Mouse (Mus musculus): Measurements from ENCODE around the gene Tubgcp5. TPM values are rescaled to one million over a fixed set of nuclear protein-coding genes. Genes with fewer than 3 reads are reported as not detected.

The Tubgcp5 gene
- total RNA-seq (2022), result 10 to 100 TPM; 21.7 to 31.7 (median 25.2) TPM

- peak; percentile 97 for DNase-seq
Observed at GRCm38 (mm10) chr7:55793952-55794603, at the start of gene Tubgcp5. Gene Tubgcp5, plus strand, starts transcription at chr7:55794154.

- DNase-seq, result no peak
Observed at GRCm38 (mm10) chr7:55744566-55745220, 49.3 kb upstream of the Tubgcp5 start.

GRCm38 (mm10) chr7:55750841-55751240 lies 43.1 kb upstream of the Tubgcp5 start:
- peak; percentile 28 for DNase-seq

DNA sequence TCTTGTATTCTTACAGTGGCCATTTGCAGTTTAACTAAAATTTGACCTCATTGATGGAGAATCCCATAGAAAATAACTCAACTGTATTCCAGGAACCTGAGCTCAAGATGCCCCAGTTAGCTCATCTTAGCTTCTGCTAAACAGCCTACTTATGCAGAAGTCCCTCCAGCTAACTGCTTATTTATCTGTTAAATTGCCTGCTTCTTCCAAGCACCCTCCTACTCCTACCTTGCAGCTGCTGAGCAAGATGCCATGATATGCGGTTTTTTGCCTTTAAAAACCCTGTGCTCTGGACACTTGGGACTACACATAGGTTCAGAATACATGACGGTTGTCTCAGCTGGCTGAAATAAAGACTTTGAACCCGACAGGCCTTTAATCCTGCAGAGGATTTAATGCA lies 34.6 kb upstream of the Tubgcp5 start:
- DNase-seq, result no peak

GRCm38 (mm10) chr7:55767926-55768325 lies 26.0 kb upstream of the Tubgcp5 start, which contains the start of gene Siglech:
Gene Siglech, plus strand, starts transcription at chr7:55768178.
- no peak for DNase-seq

DNA sequence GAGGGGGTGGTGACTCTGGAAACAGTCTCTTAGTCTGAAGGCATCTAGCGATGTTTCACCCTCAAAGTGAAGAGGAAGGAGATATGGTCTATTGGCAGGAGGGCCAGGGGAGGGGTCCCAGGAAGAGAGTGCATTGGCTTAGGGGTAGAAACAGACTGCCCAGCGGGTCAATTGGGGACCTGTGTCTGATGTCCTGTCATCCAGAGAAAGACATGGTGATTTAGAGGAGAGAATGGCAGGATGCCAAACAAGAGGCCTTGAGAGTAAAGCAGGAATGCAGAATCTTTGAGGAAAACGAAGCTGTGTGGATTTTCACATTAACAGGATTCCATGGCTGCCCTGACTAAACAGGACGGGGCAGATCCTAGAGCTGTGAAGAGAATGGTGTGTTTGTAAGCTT lies 13.9 kb upstream of the Tubgcp5 start:
- DNase-seq, result no peak

DNA sequence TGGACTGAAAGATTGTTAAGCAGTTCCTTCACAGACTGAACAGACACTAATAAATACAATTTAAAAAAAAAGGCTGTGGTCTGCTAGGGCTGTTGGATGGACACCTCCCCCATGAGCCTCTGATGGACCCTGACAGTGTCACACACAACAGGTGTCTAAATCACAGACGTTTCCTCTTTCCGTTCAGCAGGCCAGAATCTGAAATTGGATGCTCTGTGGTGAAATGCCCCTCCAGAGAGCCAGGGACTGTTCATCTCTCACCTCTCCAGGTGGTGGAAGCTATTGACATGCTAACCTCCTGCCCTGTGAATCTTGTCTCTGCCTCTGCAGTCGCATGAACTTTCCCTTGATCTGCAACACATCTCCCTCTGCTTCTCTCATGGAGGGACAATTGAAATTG lies 11.5 kb upstream of the Tubgcp5 start:
- DNase-seq, result no peak

GRCm38 (mm10) chr7:55784580-55784979 lies 9.4 kb upstream of the Tubgcp5 start:
- DNase-seq, result no peak

DNA sequence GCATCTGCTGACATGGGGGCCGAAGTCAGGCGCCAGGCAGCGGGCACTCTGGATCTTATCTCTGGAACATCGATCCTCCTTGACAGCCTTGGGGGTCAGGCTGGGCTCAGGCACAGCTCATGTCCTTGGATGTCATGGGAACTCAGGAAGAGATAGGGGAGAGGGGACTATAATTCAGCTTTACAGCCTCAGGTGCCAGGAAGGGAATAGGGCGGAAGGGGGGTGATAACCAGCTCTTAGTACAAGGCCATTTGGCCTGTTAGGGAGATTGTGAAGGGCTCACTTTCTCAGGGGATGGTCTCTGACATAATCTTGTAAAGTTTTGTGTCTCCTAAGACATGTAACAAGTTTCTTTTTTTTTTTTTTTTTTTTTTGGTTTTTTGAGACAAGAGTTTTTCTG lies 3.4 kb upstream of the Tubgcp5 start:
- peak; percentile 59 for DNase-seq

DNA sequence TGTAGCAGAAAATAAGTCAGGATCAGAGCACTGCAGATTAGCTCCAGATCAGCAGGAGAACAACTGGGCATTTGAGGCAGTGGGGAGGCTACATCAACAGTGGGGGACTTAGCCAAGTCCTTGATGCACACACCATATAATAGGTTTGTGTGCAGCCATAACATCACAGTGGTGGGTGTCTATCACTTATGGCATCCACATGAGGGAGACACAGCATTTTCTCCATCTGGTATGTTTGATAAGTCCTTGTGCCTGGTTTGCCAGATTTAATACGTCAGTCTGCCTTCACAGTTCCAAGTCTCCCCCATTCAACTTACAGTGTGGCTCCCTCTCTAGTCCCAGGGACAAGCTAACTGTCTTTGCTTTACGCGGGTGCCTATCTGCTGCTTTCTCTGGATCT lies 1.7 kb upstream of the Tubgcp5 start:
- DNase-seq, result no peak

- no peak for DNase-seq
Observed at GRCm38 (mm10) chr7:55793236-55793951, 560 bp upstream of the Tubgcp5 start.

DNA sequence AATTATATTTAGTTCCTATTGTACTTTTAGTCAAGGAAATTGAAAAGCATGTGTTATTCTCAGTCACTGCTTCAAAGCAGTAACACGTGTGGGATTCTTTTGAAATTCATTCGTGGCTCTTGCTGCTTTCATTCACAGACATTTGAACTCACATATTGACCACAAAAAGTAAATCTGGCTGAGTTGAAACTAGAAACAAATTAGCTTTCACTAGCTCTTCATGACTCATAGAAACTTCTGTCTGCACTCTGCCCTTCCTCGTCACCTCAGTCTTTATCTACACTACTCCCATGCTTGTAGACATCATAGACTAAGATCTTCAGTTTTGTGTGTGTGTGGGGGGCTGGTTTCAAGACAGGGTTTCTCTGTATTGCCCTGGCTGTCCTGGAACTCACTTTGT lies 6.0 kb downstream of the Tubgcp5 start:
- DNase-seq, result no peak

- no peak for DNase-seq
Observed at GRCm38 (mm10) chr7:55809967-55810366, 16.0 kb downstream of the Tubgcp5 start.

DNA sequence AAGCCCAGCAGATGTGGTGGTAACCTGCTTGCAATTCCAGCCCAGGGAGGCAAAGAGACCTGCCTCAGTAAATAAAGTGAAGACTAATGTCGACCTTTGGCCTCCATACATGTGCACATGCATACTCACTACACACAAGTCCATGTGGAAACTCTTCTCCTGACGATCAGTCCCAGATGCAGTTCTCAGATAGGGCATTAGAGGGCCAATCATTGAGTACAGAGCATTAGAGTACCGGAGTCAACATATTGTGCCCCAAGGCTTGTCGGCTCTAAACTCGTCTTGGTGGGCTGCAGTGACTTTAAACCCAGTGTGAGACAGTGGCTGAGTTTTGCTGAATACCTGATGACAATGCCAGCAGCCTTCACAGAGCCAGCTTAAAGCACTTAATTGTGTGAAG lies 30.5 kb downstream of the Tubgcp5 start:
- DNase-seq, result no peak

- no peak for DNase-seq
Observed at GRCm38 (mm10) chr7:55827551-55827950, 33.6 kb downstream of the Tubgcp5 start.

DNA sequence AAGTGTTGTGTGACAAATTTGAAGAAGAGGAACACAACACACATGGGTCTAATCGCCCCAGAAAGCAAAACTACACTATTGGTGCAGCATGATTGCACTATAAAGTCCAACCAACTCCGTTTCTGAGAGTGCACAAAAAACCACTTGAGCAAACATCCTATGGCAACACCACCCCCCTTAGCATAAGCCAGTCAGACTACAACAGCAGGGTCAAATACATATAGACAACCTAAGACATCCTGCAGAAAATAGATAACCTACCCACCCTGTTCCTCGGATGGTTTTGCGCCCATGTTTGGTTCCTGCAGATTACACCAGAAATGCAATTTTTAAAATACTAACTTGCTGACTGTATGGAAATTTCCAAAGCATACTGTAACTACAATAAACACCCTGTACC lies 42.9 kb downstream of the Tubgcp5 start:
- DNase-seq, result no peak

DNA sequence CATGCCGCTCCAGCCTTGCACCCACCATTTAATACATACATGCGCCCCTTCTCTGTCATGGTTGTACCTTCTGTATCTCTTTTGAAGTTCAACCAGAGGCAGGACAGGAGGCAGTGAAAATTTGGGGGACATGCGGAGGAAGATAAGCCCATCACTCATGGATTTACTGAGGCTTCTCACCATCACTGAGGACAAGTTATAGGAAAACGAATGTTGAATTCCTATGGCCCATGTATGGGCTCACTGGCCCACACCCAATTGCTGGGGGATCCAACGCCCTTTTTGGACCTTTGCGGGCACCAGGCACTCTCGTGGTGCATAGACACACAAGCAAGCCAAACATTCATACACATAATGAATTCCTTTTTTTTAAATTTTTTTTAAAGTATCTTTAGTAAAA lies 47.5 kb downstream of the Tubgcp5 start, which contains the start of gene Cyfip1:
TSS of gene Cyfip1 (plus strand) at position 301 of the 400 bp plus-strand sequence.
- DNase-seq, result no peak

DNA sequence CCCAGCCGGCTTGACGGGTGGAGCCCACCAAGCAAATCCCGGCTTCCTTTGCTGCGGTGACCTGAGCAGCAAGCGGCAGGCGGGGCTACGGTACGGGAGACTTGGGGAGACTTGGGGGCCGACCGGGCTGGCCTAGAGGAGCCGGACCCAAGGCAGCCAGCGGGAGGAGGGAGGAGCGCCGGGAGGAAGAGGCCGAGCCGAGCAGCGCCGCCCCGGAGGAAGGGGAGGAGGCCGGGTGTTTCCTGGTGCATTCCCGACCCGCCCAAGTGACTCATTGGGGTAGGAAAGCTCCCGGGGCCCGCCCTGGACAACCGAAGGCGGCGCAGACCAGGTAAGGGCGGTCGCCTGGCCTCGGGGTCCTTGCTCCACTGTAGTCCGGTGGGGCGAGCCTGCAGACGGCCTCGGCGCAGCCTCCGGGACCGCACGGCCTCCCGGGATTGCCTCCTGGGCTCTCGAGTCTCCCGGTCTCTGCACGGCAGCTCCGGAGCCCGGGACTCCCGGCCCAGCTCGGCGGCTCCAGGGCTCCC lies 48.1 kb downstream of the Tubgcp5 start:
- DNase-seq, result peak; percentile 92

DNA sequence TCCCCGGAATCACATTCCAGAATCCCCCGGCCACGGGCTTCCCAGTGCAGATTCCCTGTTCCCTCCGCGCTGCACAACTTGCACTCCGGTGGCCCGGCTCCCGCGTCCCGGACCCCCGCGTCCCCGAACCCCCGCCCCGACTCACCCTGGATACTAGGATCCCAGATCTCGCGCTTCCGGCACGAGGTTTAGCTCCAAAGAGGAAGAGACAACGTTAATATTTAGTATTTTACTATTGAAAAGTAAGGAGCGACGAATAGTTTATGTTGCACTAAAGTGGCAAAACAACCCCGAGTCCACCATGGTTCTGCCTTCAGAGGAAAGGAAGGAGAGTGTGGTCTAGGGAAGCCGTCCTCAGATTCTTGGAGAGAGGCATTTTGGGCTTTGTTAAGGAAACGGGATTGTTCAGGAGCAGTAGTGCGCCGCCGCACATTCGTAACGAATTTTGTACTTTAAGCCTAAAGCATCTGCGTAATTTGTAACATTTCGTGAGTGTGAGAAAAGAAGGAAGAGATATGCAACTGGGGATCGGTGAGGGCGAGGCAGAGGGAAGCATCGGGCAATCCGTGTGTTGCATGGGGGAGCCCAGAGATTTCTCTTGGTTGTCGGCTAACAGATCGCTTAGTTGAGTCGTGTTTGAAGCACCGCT lies 48.7 kb downstream of the Tubgcp5 start:
- no peak for DNase-seq

DNA sequence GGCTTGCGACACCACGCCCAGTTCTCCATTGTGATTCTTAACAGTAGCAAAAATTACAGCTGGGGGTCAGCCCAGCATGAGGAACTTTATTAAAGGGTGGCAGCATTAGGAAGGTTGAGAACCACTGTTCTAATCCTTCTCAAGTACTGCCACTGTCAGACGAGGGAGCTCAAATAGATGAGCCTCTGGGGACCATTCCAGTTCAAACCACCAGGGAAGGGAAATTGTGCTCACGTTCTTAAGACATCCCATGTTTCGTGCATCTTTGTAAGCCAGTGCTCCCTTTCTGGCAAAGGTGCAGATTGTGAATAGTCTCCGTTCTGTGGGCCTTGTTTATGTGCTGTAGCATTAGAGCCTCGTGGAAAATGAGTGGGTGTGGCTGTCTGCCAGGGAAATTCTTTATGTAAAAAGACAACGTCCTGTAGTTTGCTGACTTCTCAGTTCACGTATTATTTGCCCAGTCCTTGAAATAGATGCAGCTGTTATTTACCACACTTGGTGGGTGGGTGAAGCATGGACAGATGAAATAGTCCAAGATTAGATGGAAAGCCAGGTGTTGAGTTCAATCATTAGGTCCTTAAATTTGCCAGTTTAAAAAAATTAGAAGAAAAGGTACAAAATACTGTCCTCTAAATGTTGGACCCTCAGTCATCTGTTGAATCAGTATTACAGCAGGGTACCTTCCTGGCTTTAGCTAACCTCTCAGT lies 52.8 kb downstream of the Tubgcp5 start:
- no peak for DNase-seq

GRCm38 (mm10) chr7:55849948-55850571 lies 56.1 kb downstream of the Tubgcp5 start:
- no peak for DNase-seq

- no peak for DNase-seq
Observed at GRCm38 (mm10) chr7:55852787-55853186, 58.8 kb downstream of the Tubgcp5 start.

Measured in adrenal gland, adult 8-10 months (tissue).